Mouse (Mus musculus): Measurements from ENCODE around the gene Tpt1. TPM values are rescaled to one million over a fixed set of nuclear protein-coding genes. Genes with fewer than 3 reads are reported as not detected.
"Not testable (repeated sequence)": the region's sequence is repeated elsewhere in the genome, so short reads cannot be mapped to it uniquely, and the experiment has no call there.

The Tpt1 gene
- polyA plus RNA-seq, 1 experiment from 2014 or later, result 1,093 TPM

DNA sequence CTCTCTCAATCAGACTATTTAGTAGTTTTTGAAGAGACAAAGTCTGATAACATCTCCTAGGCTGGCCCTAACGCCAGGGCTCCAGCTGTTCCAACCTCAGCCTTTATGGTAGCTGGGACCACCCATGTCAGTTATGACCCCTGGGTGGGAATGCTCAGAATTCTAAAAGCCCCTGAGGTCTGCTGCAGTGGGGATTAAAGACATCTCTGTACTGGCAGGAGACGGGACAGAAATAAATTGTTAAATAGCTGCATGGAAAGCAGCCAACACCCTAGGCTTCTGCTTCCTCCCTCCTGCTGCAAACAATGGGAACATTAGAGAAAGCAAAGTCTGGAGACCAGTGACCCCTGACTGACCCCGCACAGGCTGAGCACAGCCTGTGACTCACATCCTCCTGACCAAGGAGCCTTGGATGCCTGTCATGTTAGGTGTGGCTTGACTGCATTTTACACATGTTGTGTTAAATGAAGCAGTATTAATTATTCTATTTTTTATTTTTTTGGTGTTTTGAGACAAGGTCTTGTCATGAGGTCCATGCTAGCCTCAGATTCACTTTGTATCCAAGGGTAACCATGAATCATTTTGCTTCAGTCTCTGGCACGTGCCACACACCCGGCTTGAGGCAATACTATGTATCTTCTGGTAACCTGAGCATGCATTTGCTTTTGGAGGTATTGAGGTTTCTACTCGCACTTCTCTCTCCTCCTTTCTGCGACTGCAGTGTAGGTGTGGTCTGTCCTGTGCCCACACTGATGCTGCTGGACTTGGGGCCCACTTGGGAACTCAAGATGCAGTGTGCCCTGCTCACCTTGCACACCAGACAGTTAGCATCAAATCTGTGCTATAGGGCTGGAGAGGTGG is 18.9 kb downstream of the Tpt1 start:
- H3K36me3 ChIP-seq (ENCODE audit: control insufficient read depth, insufficient read depth, low read length), result no peaks in the 10 kb centered on the region
- H3K4me1 ChIP-seq (ENCODE audit: control insufficient read depth, insufficient read depth, low read length), result peaks cover 5% of the 10 kb centered on the region
- ATAC-seq (ENCODE audit: insufficient number of reproducible peaks, low FRiP score, low TSS enrichment, low read depth) (peak; percentile 62), DNase-seq (ENCODE audit: low spot score) (peak; percentile 58)
- no peaks in the 10 kb centered on the region for H3K27me3 ChIP-seq (ENCODE audit: control insufficient read depth, insufficient read depth, low read length)
- no peaks in the 10 kb centered on the region for H3K9me3 ChIP-seq (ENCODE audit: control insufficient read depth, low read length)
- H3K4me2 ChIP-seq (ENCODE audit: low read depth, severe bottlenecking), result no peak overlapping the region
- H3K4me3 ChIP-seq (ENCODE audit: low read depth, low read length), result no peak overlapping the region
- H3K27ac ChIP-seq (replicated peaks; ENCODE audit: low read depth, low read length), result 0 out of 2 replicates have a peak overlapping the region, but pooled peaks have one; percentile 14
- no peak overlapping the region for H3K9ac ChIP-seq (ENCODE audit: low read length)
- WGBS, result 37% methylated on average over 7 of the region's 7 CpGs

DNA sequence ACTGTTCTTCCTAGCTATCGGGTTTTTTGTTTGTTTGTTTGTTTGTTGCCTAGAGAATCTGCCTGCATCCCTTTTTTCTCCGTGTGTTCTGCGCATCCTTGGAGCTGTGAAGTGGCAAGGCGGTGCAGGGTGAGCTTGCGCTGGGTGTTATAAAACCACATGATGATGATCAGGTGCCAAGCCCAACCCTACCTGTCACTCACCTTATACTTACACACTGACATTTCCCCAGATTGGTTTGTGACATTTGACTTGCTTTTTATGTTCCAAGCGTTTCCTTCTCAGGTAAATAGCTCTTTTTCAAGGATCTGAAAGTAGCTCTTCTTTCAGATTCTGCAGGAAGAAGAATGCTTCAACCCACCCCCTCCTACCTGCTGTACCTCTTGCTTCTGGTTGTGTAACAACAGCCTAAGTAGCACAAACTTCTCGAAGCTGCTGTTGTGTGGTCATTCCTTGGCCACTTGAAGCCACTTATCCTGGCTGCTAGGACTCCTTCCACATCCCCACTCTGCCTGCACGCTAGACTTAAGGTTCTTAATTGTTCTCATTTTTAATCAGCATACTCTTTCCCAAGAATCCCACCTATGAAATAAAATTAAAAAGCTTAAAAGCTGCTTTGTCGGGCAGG is 21.9 kb downstream of the Tpt1 start:
- no peak overlapping the region for H3K4me2 ChIP-seq (ENCODE audit: low read depth, severe bottlenecking)
- no peak overlapping the region for H3K9ac ChIP-seq (ENCODE audit: low read length)
- no peaks in the 10 kb centered on the region for H3K36me3 ChIP-seq (ENCODE audit: control insufficient read depth, insufficient read depth, low read length)
- H3K4me3 ChIP-seq (ENCODE audit: low read depth, low read length), result no peak overlapping the region
- DNase-seq (ENCODE audit: low spot score) (no peak), ATAC-seq (ENCODE audit: insufficient number of reproducible peaks, low FRiP score, low TSS enrichment, low read depth) (no peak)
- no peak overlapping the region for H3K27ac ChIP-seq (replicated peaks; ENCODE audit: low read depth, low read length)
- H3K27me3 ChIP-seq (ENCODE audit: control insufficient read depth, insufficient read depth, low read length), result no peaks in the 10 kb centered on the region
- H3K4me1 ChIP-seq (ENCODE audit: control insufficient read depth, insufficient read depth, low read length), result peaks cover 5% of the 10 kb centered on the region
- no peaks in the 10 kb centered on the region for H3K9me3 ChIP-seq (ENCODE audit: control insufficient read depth, low read length)
- 81% methylated on average over 9 of the region's 9 CpGs for WGBS

DNA sequence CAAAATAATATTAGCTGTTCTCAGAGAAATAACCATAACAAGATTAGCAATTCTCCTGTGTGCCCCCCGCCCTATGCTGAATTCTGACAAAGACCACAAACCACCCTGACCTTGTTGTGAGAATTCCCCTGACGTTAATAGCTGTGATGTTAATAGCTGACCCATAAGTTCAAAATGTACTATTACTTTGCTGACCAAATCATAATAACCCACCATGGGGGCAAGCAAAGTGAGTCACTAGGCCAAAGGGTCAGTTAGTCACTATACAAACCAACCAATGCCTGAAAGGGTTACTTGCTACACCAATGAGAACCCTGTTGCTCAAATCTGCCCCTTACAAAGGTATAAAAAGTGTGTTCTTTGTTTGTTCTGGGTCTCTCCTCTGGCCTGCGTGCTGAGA is 23.1 kb downstream of the Tpt1 start:
- H3K9me3 ChIP-seq (ENCODE audit: control insufficient read depth, low read length); ATAC-seq (ENCODE audit: insufficient number of reproducible peaks, low FRiP score, low TSS enrichment, low read depth); H3K27me3 ChIP-seq (ENCODE audit: control insufficient read depth, insufficient read depth, low read length); H3K27ac ChIP-seq (replicated peaks; ENCODE audit: low read depth, low read length); H3K9ac ChIP-seq (ENCODE audit: low read length); H3K4me3 ChIP-seq (ENCODE audit: low read depth, low read length); H3K4me1 ChIP-seq (ENCODE audit: control insufficient read depth, insufficient read depth, low read length); H3K36me3 ChIP-seq (ENCODE audit: control insufficient read depth, insufficient read depth, low read length); DNase-seq (ENCODE audit: low spot score); H3K4me2 ChIP-seq (ENCODE audit: low read depth, severe bottlenecking): not testable (repeated sequence)
- 86% methylated on average over 3 of the region's 3 CpGs for WGBS

DNA sequence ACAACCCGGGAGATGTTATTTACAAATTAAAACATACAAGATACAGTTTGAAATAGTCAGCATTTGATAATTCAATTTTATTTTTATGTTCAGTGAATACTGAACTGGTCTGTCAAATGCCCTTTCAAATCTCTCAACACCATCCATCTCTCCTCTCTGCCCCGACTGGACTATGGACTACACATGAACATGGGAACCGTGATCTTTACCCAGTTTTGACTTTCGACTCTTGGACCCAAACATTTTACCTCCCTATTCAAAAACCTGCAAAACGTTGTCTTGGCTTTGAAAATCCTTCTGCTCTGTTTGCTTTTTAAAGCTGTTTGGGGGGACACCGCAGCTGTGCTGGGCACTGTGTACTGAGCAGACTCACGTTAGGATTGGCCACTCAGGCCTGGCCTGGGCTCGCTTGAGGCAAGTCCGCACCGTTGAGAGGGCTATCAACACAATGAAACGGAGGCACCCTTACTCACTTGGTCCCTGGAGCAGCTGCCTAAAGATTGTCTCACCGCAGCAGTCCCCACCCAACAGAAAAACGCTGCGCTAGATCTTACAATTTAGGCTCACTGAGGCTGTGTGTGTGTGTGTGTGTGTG is 25.0 kb downstream of the Tpt1 start:
- ATAC-seq (ENCODE audit: insufficient number of reproducible peaks, low FRiP score, low TSS enrichment, low read depth) (no peak), DNase-seq (ENCODE audit: low spot score) (no peak)
- WGBS, result 86% methylated on average over 14 of the region's 14 CpGs
- Histone ChIP-seq H3K27ac (replicated peaks; ENCODE audit: low read depth, low read length) (no peak overlapping the region), H3K4me3 (ENCODE audit: low read depth, low read length) (no peak overlapping the region), H3K27me3 (ENCODE audit: control insufficient read depth, insufficient read depth, low read length) (no peaks in the 10 kb centered on the region), H3K9ac (ENCODE audit: low read length) (no peak overlapping the region), H3K4me1 (ENCODE audit: control insufficient read depth, insufficient read depth, low read length) (no peaks in the 10 kb centered on the region), H3K4me2 (ENCODE audit: low read depth, severe bottlenecking) (no peak overlapping the region), H3K36me3 (ENCODE audit: control insufficient read depth, insufficient read depth, low read length) (no peaks in the 10 kb centered on the region), H3K9me3 (ENCODE audit: control insufficient read depth, low read length) (0 out of 2 replicates have a peak, but pooled peaks cover 3% of the 10 kb centered on the region)

DNA sequence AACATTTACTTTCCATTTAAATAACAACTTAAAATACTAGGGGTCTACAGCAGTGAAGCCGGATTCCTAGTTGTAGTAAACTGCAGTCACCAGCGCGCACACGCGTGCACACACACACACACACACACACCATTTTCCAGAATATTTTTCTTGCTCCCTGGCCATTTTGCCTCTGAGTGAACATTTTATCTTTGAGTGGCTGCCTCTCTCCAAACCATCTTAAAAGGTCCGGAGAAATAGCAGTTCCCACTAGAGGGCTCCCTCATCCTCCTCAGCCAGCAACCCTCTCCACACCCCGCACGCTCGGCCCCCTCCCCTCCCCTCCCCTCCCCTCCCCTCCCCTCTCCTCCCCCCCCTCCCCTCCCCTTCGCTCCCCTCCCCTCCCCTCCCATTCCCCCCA is 25.7 kb downstream of the Tpt1 start:
- H3K9me3 ChIP-seq (ENCODE audit: control insufficient read depth, low read length), result 0 out of 2 replicates have a peak, but pooled peaks cover 3% of the 10 kb centered on the region
- no peaks in the 10 kb centered on the region for H3K4me1 ChIP-seq (ENCODE audit: control insufficient read depth, insufficient read depth, low read length)
- no peak overlapping the region for H3K4me2 ChIP-seq (ENCODE audit: low read depth, severe bottlenecking)
- H3K36me3 ChIP-seq (ENCODE audit: control insufficient read depth, insufficient read depth, low read length), result no peaks in the 10 kb centered on the region
- no peaks in the 10 kb centered on the region for H3K27me3 ChIP-seq (ENCODE audit: control insufficient read depth, insufficient read depth, low read length)
- peak; percentile 60 for DNase-seq (ENCODE audit: low spot score)
- WGBS, result 20% methylated on average over 9 of the region's 10 CpGs
- no peak overlapping the region for H3K27ac ChIP-seq (replicated peaks; ENCODE audit: low read depth, low read length)
- no peak overlapping the region for H3K4me3 ChIP-seq (ENCODE audit: low read depth, low read length)
- H3K9ac ChIP-seq (ENCODE audit: low read length), result no peak overlapping the region
- ATAC-seq (ENCODE audit: insufficient number of reproducible peaks, low FRiP score, low TSS enrichment, low read depth), result no peak

DNA sequence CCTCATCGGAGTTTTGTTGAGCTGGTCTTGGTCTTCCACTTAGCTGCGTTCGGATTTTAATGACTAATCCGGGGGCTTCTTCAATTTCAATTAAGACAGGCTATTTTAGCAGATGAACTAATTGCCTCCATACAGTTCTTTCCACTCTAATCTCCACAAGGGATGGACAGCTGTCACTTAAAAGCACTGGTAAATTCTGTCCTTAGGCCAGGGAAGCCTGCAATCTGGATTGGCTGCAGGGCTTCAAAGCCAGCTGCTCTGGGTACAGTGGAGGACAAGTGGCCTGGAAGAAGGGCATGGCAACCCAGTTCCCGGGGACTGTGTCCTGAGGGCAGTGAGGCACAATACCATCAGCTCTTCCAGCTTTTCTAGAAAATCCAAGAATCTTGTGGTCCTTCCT is 26.2 kb downstream of the Tpt1 start:
- Histone ChIP-seq H3K36me3 (ENCODE audit: control insufficient read depth, insufficient read depth, low read length) (no peaks in the 10 kb centered on the region), H3K9ac (ENCODE audit: low read length) (no peak overlapping the region), H3K9me3 (ENCODE audit: control insufficient read depth, low read length) (0 out of 2 replicates have a peak, but pooled peaks cover 3% of the 10 kb centered on the region), H3K4me1 (ENCODE audit: control insufficient read depth, insufficient read depth, low read length) (no peaks in the 10 kb centered on the region), H3K4me2 (ENCODE audit: low read depth, severe bottlenecking) (no peak overlapping the region), H3K27ac (replicated peaks; ENCODE audit: low read depth, low read length) (no peak overlapping the region), H3K4me3 (ENCODE audit: low read depth, low read length) (no peak overlapping the region), H3K27me3 (ENCODE audit: control insufficient read depth, insufficient read depth, low read length) (no peaks in the 10 kb centered on the region)
- ATAC-seq (ENCODE audit: insufficient number of reproducible peaks, low FRiP score, low TSS enrichment, low read depth) (no peak), DNase-seq (ENCODE audit: low spot score) (no peak)
- 16% methylated on average over 4 of the region's 5 CpGs for WGBS

DNA sequence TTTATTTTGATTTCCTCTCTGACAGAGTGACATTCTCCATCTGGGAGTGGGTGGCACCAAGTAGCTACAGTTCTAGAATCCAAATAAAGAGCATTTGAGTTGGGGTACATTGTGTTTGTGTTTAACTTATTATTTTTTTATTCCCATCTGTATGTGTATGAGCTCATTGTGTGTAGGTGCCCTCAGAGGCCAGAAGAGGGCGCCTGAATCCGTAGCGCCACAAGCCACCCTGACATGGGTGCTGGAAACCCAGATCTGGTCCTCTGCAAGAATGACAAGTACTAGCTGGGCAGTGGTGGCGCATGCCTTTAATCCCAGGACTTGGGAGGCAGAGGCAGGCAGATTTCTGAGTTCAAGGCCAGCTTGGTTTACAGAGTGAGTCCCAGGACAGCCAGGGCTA is 26.9 kb downstream of the Tpt1 start:
- Histone ChIP-seq H3K9ac (ENCODE audit: low read length) (no peak overlapping the region), H3K4me1 (ENCODE audit: control insufficient read depth, insufficient read depth, low read length) (no peaks in the 10 kb centered on the region), H3K4me2 (ENCODE audit: low read depth, severe bottlenecking) (no peak overlapping the region), H3K36me3 (ENCODE audit: control insufficient read depth, insufficient read depth, low read length) (no peaks in the 10 kb centered on the region), H3K9me3 (ENCODE audit: control insufficient read depth, low read length) (0 out of 2 replicates have a peak, but pooled peaks cover 3% of the 10 kb centered on the region), H3K27ac (replicated peaks; ENCODE audit: low read depth, low read length) (no peak overlapping the region), H3K4me3 (ENCODE audit: low read depth, low read length) (no peak overlapping the region), H3K27me3 (ENCODE audit: control insufficient read depth, insufficient read depth, low read length) (no peaks in the 10 kb centered on the region)
- DNase-seq (ENCODE audit: low spot score) (no peak), ATAC-seq (ENCODE audit: insufficient number of reproducible peaks, low FRiP score, low TSS enrichment, low read depth) (no peak)
- WGBS, result 81% methylated on average over 4 of the region's 4 CpGs

DNA sequence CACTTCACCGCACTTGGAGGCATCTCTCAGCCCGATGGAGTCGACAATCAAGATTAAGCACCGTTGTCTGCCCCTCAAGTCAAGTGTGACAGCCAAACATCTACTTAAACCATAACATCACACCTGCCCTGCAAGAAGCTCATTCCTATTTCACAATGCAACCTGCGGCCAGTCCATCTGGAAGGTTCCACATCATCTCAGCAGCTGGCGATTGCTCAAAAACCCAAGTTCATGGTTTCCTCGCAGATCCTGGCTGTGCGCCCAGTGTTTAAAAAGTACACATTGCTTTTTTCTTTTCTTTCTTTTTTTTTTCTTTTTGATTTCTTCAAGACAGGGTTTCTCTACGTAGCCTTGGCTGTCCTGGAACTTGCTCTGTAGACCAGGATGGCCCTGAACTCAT is 28.7 kb downstream of the Tpt1 start:
- H3K4me1 ChIP-seq (ENCODE audit: control insufficient read depth, insufficient read depth, low read length), result no peaks in the 10 kb centered on the region
- 93% methylated on average over 9 of the region's 9 CpGs for WGBS
- H3K4me3 ChIP-seq (ENCODE audit: low read depth, low read length), result no peak overlapping the region
- DNase-seq (ENCODE audit: low spot score) (no peak), ATAC-seq (ENCODE audit: insufficient number of reproducible peaks, low FRiP score, low TSS enrichment, low read depth) (no peak)
- no peak overlapping the region for H3K4me2 ChIP-seq (ENCODE audit: low read depth, severe bottlenecking)
- no peaks in the 10 kb centered on the region for H3K36me3 ChIP-seq (ENCODE audit: control insufficient read depth, insufficient read depth, low read length)
- H3K27ac ChIP-seq (replicated peaks; ENCODE audit: low read depth, low read length), result no peak overlapping the region
- H3K9me3 ChIP-seq (ENCODE audit: control insufficient read depth, low read length), result 0 out of 2 replicates have a peak, but pooled peaks cover 3% of the 10 kb centered on the region
- no peak overlapping the region for H3K9ac ChIP-seq (ENCODE audit: low read length)
- no peaks in the 10 kb centered on the region for H3K27me3 ChIP-seq (ENCODE audit: control insufficient read depth, insufficient read depth, low read length)

All from limb, embryonic 11.5 days (tissue).